Mouse (Mus musculus): ENCODE results near the gene Aldh16a1. TPM values are rescaled to one million over a fixed set of nuclear protein-coding genes. Genes with fewer than 3 reads are reported as not detected.
"Not testable (repeated sequence)": the region's sequence is repeated elsewhere in the genome, so short reads cannot be mapped to it uniquely, and the experiment has no call there.

The Aldh16a1 gene
- polyA plus RNA-seq, 1 experiment from 2014 or later: 24.1 TPM

GRCm38 (mm10) chr7:45113476-45113875 lies 40.9 kb downstream of the Aldh16a1 start:
- no peak for DNase-seq
- H3K4me2 ChIP-seq (ENCODE audit: low read length): no peak overlapping the region
- 88% methylated on average over 2 of the region's 2 CpGs for WGBS

GRCm38 (mm10) chr7:45112529-45112928 lies 41.9 kb downstream of the Aldh16a1 start:
- Histone ChIP-seq H3K27me3 (ENCODE audit: control insufficient read depth, insufficient read depth, low read length) (no peaks in the 10 kb centered on the region), H3K4me3 (replicated peaks; ENCODE audit: low read depth, low read length) (no peak overlapping the region), H3K9me3 (ENCODE audit: control insufficient read depth, low read length) (no peaks in the 10 kb centered on the region), H3K36me3 (ENCODE audit: control insufficient read depth, insufficient read depth, low read length) (peaks cover under 1% of the 10 kb centered on the region; the same call in 1 of the 2 replicates), H3K9ac (replicated peaks; ENCODE audit: low read length) (no peak overlapping the region), H3K4me1 (ENCODE audit: control insufficient read depth, insufficient read depth, low read length) (no peaks in the 10 kb centered on the region), H3K4me2 (ENCODE audit: low read length) (no peak overlapping the region), H3K27ac (replicated peaks; ENCODE audit: low read depth, low read length) (no peak overlapping the region)
- ATAC-seq (ENCODE audit: low FRiP score, low TSS enrichment): no peak
- DNase-seq: no peak
- WGBS: 76% methylated on average over 3 of the region's 3 CpGs

More at GRCm38 (mm10) chr7:45113476-45113875, 40.9 kb downstream of the Aldh16a1 start:
- Histone ChIP-seq H3K9me3 (ENCODE audit: control insufficient read depth, low read length) (no peaks in the 10 kb centered on the region), H3K4me3 (replicated peaks; ENCODE audit: low read depth, low read length) (no peak overlapping the region), H3K27ac (replicated peaks; ENCODE audit: low read depth, low read length) (no peak overlapping the region), H3K36me3 (ENCODE audit: control insufficient read depth, insufficient read depth, low read length) (peaks cover 10% of the 10 kb centered on the region), H3K27me3 (ENCODE audit: control insufficient read depth, insufficient read depth, low read length) (no peaks in the 10 kb centered on the region), H3K4me1 (ENCODE audit: control insufficient read depth, insufficient read depth, low read length) (no peaks in the 10 kb centered on the region), H3K9ac (replicated peaks; ENCODE audit: low read length) (no peak overlapping the region)
- ATAC-seq (ENCODE audit: low FRiP score, low TSS enrichment): no peak

GRCm38 (mm10) chr7:45111940-45112339 lies 42.4 kb downstream of the Aldh16a1 start:
- Histone ChIP-seq H3K27ac (replicated peaks; ENCODE audit: low read depth, low read length) (no peak overlapping the region), H3K4me3 (replicated peaks; ENCODE audit: low read depth, low read length) (no peak overlapping the region), H3K9me3 (ENCODE audit: control insufficient read depth, low read length) (no peaks in the 10 kb centered on the region), H3K36me3 (ENCODE audit: control insufficient read depth, insufficient read depth, low read length) (no peaks in the 10 kb centered on the region), H3K27me3 (ENCODE audit: control insufficient read depth, insufficient read depth, low read length) (no peaks in the 10 kb centered on the region), H3K4me2 (ENCODE audit: low read length) (no peak overlapping the region), H3K9ac (replicated peaks; ENCODE audit: low read length) (no peak overlapping the region), H3K4me1 (ENCODE audit: control insufficient read depth, insufficient read depth, low read length) (no peaks in the 10 kb centered on the region)
- DNase-seq (no peak), ATAC-seq (ENCODE audit: low FRiP score, low TSS enrichment) (no peak)
- WGBS: 70% methylated on average over 2 of the region's 2 CpGs

- H3K4me3 ChIP-seq (replicated peaks; ENCODE audit: low read depth, low read length): not testable (repeated sequence)
Measured at GRCm38 (mm10) chr7:45110089-45110488, 44.3 kb downstream of the Aldh16a1 start.

GRCm38 (mm10) chr7:45107052-45107645 lies 47.2 kb downstream of the Aldh16a1 start:
- Histone ChIP-seq H3K9ac (replicated peaks; ENCODE audit: low read length) (no peak overlapping the region), H3K4me1 (ENCODE audit: control insufficient read depth, insufficient read depth, low read length) (no peaks in the 10 kb centered on the region), H3K4me2 (ENCODE audit: low read length) (no peak overlapping the region), H3K27me3 (ENCODE audit: control insufficient read depth, insufficient read depth, low read length) (no peaks in the 10 kb centered on the region), H3K36me3 (ENCODE audit: control insufficient read depth, insufficient read depth, low read length) (no peaks in the 10 kb centered on the region), H3K27ac (replicated peaks; ENCODE audit: low read depth, low read length) (no peak overlapping the region), H3K4me3 (replicated peaks; ENCODE audit: low read depth, low read length) (no peak overlapping the region), H3K9me3 (ENCODE audit: control insufficient read depth, low read length) (no peaks in the 10 kb centered on the region)
- no peak for ATAC-seq (ENCODE audit: low FRiP score, low TSS enrichment)
- no peak for DNase-seq
- 52% methylated on average over 5 of the region's 5 CpGs for WGBS

More at GRCm38 (mm10) chr7:45110089-45110488, 44.3 kb downstream of the Aldh16a1 start:
- WGBS: 95% methylated on average over 4 of the region's 4 CpGs
- H3K36me3 ChIP-seq (ENCODE audit: control insufficient read depth, insufficient read depth, low read length); H3K4me2 ChIP-seq (ENCODE audit: low read length); H3K9me3 ChIP-seq (ENCODE audit: control insufficient read depth, low read length); H3K27ac ChIP-seq (replicated peaks; ENCODE audit: low read depth, low read length); H3K9ac ChIP-seq (replicated peaks; ENCODE audit: low read length); H3K4me1 ChIP-seq (ENCODE audit: control insufficient read depth, insufficient read depth, low read length); ATAC-seq (ENCODE audit: low FRiP score, low TSS enrichment); H3K27me3 ChIP-seq (ENCODE audit: control insufficient read depth, insufficient read depth, low read length); DNase-seq: not testable (repeated sequence)

GRCm38 (mm10) chr7:45106441-45106840 lies 47.9 kb downstream of the Aldh16a1 start:
- no peaks in the 10 kb centered on the region for H3K4me1 ChIP-seq (ENCODE audit: control insufficient read depth, insufficient read depth, low read length)
- DNase-seq (no peak), ATAC-seq (ENCODE audit: low FRiP score, low TSS enrichment) (no peak)
- no peaks in the 10 kb centered on the region for H3K9me3 ChIP-seq (ENCODE audit: control insufficient read depth, low read length)
- H3K36me3 ChIP-seq (ENCODE audit: control insufficient read depth, insufficient read depth, low read length): no peaks in the 10 kb centered on the region
- 13% methylated on average over 6 of the region's 6 CpGs for WGBS
- H3K4me2 ChIP-seq (ENCODE audit: low read length): no peak overlapping the region
- H3K4me3 ChIP-seq (replicated peaks; ENCODE audit: low read depth, low read length): no peak overlapping the region
- no peak overlapping the region for H3K27ac ChIP-seq (replicated peaks; ENCODE audit: low read depth, low read length)
- H3K27me3 ChIP-seq (ENCODE audit: control insufficient read depth, insufficient read depth, low read length): no peaks in the 10 kb centered on the region
- H3K9ac ChIP-seq (replicated peaks; ENCODE audit: low read length): no peak overlapping the region

- Histone ChIP-seq H3K9me3 (ENCODE audit: control insufficient read depth, low read length) (no peaks in the 10 kb centered on the region), H3K4me2 (ENCODE audit: low read length) (no peak overlapping the region), H3K4me1 (ENCODE audit: control insufficient read depth, insufficient read depth, low read length) (no peaks in the 10 kb centered on the region), H3K9ac (replicated peaks; ENCODE audit: low read length) (no peak overlapping the region), H3K27ac (replicated peaks; ENCODE audit: low read depth, low read length) (no peak overlapping the region), H3K36me3 (ENCODE audit: control insufficient read depth, insufficient read depth, low read length) (no peaks in the 10 kb centered on the region), H3K27me3 (ENCODE audit: control insufficient read depth, insufficient read depth, low read length) (no peaks in the 10 kb centered on the region), H3K4me3 (replicated peaks; ENCODE audit: low read depth, low read length) (no peak overlapping the region)
- DNase-seq (no peak), ATAC-seq (ENCODE audit: low FRiP score, low TSS enrichment) (no peak)
- WGBS: 83% methylated on average over 8 of the region's 8 CpGs
Measured at GRCm38 (mm10) chr7:45105491-45105890, 48.9 kb downstream of the Aldh16a1 start.

GRCm38 (mm10) chr7:45104941-45105340 lies 49.4 kb downstream of the Aldh16a1 start:
- H3K4me3 ChIP-seq (replicated peaks; ENCODE audit: low read depth, low read length): no peak overlapping the region
- H3K4me1 ChIP-seq (ENCODE audit: control insufficient read depth, insufficient read depth, low read length): no peaks in the 10 kb centered on the region
- WGBS: 80% methylated on average over 5 of the region's 5 CpGs
- H3K9ac ChIP-seq (replicated peaks; ENCODE audit: low read length): no peak overlapping the region
- H3K27me3 ChIP-seq (ENCODE audit: control insufficient read depth, insufficient read depth, low read length): no peaks in the 10 kb centered on the region
- DNase-seq (no peak), ATAC-seq (ENCODE audit: low FRiP score, low TSS enrichment) (no peak)
- H3K9me3 ChIP-seq (ENCODE audit: control insufficient read depth, low read length): no peaks in the 10 kb centered on the region
- H3K27ac ChIP-seq (replicated peaks; ENCODE audit: low read depth, low read length): no peak overlapping the region
- no peaks in the 10 kb centered on the region for H3K36me3 ChIP-seq (ENCODE audit: control insufficient read depth, insufficient read depth, low read length)
- no peak overlapping the region for H3K4me2 ChIP-seq (ENCODE audit: low read length)

GRCm38 (mm10) chr7:45103652-45104180 lies 50.7 kb downstream of the Aldh16a1 start, which contains the start of gene Fcgrt:
Fcgrt (minus strand) TSS chr7:45103851.
- no peak within 1 kb of the TSS for H3K4me3 ChIP-seq (replicated peaks; ENCODE audit: low read depth, low read length)
- H3K4me2 ChIP-seq (ENCODE audit: low read length): no peak within 1 kb of the TSS
- 79% methylated on average over 7 of the region's 7 CpGs for WGBS

More at GRCm38 (mm10) chr7:45103652-45104180, 50.7 kb downstream of the Aldh16a1 start, which contains the start of gene Fcgrt:
- no peaks in the 10 kb centered on the region for H3K36me3 ChIP-seq (ENCODE audit: control insufficient read depth, insufficient read depth, low read length)
- no peak for ATAC-seq (ENCODE audit: low FRiP score, low TSS enrichment)
- H3K4me1 ChIP-seq (ENCODE audit: control insufficient read depth, insufficient read depth, low read length): no peaks in the 10 kb centered on the region
- no peak within 1 kb of the TSS for H3K27ac ChIP-seq (replicated peaks; ENCODE audit: low read depth, low read length)
- H3K27me3 ChIP-seq (ENCODE audit: control insufficient read depth, insufficient read depth, low read length): no peaks in the 10 kb centered on the region
- DNase-seq: no peak
- no peak within 1 kb of the TSS for H3K9ac ChIP-seq (replicated peaks; ENCODE audit: low read length)
- H3K9me3 ChIP-seq (ENCODE audit: control insufficient read depth, low read length): no peaks in the 10 kb centered on the region

All from midbrain, embryonic 14.5 days (tissue).